Mouse (Mus musculus) G1E-ER4 (cell line): ENCODE results near the gene Gtpbp8. TPM values are rescaled to one million over a fixed set of nuclear protein-coding genes. Genes with fewer than 3 reads are reported as not detected.

Experiments used
- GATA1 ChIP-seq: IDR thresholded peaks from one replicate; pipeline ENCODE4 v1.8.0; 2012; ENCODE audit warnings: low read length, inconsistent platforms
- polyA plus RNA-seq: library from polyadenylated mRNA; stranded (reverse); fragments of >175 nt; gene quantifications from 2 replicates; pipeline ENCODE4 v1.2.3, GENCODE M21; 2012

Gtpbp8 gene
- polyA plus RNA-seq, 1 experiment, result 34.9 TPM

GRCm38 (mm10) chr16:44742753-44743152 is 3.4 kb downstream of the Gtpbp8 start:
- no peak for TF ChIP-seq GATA1

- TF ChIP-seq GATA1, result no peak
Measured at GRCm38 (mm10) chr16:44736118-44736517, 10.0 kb downstream of the Gtpbp8 start.

GRCm38 (mm10) chr16:44735676-44736075 is 10.5 kb downstream of the Gtpbp8 start:
- TF ChIP-seq GATA1, result no peak

GRCm38 (mm10) chr16:44734059-44734458 is 12.1 kb downstream of the Gtpbp8 start:
- TF ChIP-seq GATA1, result no peak

- TF ChIP-seq GATA1, result peak; percentile 64
Measured at GRCm38 (mm10) chr16:44727525-44727924, 18.6 kb downstream of the Gtpbp8 start.

GRCm38 (mm10) chr16:44725286-44726223 is 20.6 kb downstream of the Gtpbp8 start:
- no peak for TF ChIP-seq GATA1

GRCm38 (mm10) chr16:44724847-44725246 is 21.3 kb downstream of the Gtpbp8 start:
- TF ChIP-seq GATA1, result no peak

GRCm38 (mm10) chr16:44724083-44724787 is 21.9 kb downstream of the Gtpbp8 start, which contains the start of gene Nepro:
Gene Nepro, plus strand, starts transcription at chr16:44724301.
- TF ChIP-seq GATA1, result no peak

- no peak for TF ChIP-seq GATA1
Measured at GRCm38 (mm10) chr16:44722666-44723065, 23.5 kb downstream of the Gtpbp8 start.

- no peak for TF ChIP-seq GATA1
Measured at GRCm38 (mm10) chr16:44720518-44720917, 25.6 kb downstream of the Gtpbp8 start.

GRCm38 (mm10) chr16:44719349-44719748 is 26.8 kb downstream of the Gtpbp8 start:
- no peak for TF ChIP-seq GATA1

GRCm38 (mm10) chr16:44717838-44718237 is 28.3 kb downstream of the Gtpbp8 start:
- TF ChIP-seq GATA1, result no peak

GRCm38 (mm10) chr16:44717141-44717634 is 29.0 kb downstream of the Gtpbp8 start:
- no peak for TF ChIP-seq GATA1

- no peak for TF ChIP-seq GATA1
Measured at GRCm38 (mm10) chr16:44716305-44717140, 29.6 kb downstream of the Gtpbp8 start.

GRCm38 (mm10) chr16:44703458-44703857 is 42.7 kb downstream of the Gtpbp8 start:
- TF ChIP-seq GATA1, result no peak
